Mouse (Mus musculus) urinary bladder, postnatal 14 days (tissue): ENCODE measurements around the gene Notch2.
"Not testable (repeated sequence)": the region's sequence is repeated elsewhere in the genome, so short reads cannot be mapped to it uniquely, and the experiment has no call there.

ENCODE experiments used
- DNase-seq: peaks from one replicate; pipeline ENCODE4 v3.0.0; 2021; ENCODE audit warnings: low spot score

Notch2 gene

DNA sequence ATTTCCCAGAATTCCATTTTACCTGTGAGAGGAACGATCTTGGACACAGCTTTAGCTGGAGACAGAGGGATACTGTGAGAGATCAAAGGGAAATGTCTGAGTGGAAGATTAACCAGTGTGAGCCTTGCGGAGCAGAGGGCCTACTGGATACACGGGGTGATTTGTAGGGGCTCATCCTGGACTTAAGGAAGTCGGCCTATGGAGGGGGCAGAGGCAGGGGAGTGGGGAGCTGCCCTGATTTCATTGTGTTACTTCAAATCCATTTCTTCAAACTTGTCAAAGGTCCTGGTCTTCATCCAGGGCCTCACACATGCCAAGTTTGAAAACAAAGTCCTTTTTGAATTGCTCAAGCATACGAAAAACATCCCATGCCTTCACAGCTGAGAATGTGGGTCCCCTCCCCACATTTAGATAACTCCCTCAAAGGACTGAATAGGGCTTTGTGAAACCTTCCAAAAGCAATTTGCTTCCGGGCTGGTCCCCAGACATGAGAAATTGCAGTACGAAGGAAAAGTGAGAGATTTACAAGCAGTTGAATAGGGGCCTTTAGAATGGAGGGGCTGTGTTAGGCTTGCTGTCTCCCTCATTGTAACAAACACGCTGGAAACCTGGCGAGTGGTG, 91.6 kb downstream of the Notch2 start:
- DNase-seq, result no peak

DNA sequence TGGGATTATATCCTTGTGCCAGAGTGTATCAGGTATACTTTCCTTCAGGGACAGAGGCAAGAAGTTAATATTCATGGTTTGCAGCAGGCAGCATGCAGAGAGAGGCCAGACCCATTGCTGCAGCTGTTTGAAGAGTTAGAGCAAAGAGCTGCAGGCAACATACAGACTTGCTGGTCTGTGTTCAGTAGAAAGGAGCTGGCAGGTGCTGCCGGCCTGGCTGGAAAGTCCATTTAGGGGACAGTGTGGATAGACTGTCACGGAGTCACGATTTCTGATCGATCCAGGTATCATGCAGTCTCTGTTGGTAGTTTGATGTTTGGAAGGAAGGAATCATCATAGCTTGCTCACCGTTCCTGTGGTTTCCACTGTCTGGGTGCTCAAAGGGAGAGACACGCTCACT, 92.2 kb downstream of the Notch2 start:
- no peak for DNase-seq

DNA sequence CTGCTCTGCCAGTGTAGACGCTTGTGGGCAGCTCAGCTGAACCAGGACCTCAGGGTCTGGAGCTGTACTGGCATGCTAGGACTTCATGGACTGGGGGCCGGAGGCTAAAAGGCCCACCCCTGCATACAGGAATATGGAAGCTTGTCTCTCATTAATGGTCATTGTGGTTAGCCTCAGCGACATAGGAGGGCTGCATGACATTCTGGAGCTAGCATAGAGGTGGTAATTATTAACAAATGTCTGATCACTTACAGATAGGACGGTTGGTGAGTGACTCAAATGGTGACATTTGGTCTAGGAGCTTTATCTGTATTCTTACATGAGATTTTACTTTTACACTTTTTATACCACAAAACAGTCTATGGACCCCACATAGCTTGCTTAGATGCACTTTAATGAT, 92.8 kb downstream of the Notch2 start:
- DNase-seq, result no peak

DNA sequence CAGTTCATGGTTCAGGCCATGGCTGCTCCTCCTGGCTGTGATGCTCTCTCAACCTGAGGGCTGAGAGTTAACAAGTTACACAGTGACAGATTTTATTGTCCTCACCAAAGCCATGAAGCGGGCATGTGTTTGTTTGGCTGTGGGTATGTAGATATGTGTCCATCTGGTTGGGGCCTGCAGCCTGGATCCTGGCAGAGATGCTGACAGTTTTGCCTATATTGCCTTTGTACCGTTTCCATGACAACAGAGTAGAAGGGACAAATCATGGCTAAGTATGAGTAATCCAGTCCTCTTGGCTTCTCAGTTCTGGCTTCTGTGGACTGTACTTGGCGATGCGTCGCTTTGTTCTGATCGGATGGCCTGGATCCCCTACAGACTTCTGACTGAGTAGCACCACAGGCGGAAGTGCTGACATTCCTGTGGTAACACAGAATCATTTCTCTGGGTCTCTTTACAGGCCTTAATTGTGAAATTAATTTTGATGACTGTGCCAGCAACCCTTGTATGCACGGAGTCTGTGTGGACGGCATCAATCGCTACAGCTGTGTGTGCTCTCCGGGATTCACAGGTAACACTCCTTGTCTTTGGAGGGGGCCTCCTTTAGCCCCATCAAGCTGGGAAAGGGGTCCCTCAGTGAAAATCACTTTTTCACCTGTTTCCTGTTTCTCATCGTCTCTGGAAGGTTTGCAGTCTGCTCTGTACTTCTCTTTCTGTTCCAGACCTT, 93.4 kb downstream of the Notch2 start:
- no peak for DNase-seq

DNA sequence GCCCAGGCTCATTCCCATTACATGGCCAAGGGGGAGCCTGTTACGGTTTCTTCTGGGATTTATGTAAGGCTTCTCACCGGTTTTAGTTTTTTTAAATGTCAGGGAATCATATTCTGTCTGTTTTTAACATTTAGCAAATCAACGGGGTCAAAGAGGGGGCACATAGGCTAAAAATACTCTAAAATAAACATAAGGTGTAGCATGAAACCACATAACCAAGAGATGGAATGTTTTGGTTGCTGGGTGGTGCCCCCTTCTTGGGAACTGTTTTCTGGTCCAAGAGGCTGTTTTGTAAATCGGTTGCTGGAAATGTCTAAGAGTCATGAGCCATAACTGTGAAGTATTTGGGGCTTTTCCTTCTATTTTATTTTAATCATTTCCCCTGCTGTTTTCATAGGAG, 95.1 kb downstream of the Notch2 start:
- no peak for DNase-seq

DNA sequence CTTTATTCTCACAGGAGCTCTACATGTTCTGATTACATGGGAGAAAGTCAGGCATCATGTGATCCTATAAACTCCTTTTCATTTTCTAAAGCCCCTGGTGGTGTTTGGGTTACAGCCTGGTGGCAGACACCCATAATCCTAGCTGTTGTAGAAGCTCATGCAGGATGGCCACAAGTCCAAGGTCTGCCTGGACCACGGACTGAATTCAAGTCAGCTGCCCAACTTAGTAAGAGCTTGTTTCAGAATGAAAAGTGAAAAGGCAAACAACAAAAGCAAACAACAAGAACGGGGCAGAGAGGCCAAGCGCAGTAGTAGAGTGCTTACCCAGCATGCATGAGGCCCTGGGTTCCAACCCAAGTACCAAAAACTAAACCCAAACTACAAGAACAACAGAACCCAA, 95.5 kb downstream of the Notch2 start:
- DNase-seq, result no peak

DNA sequence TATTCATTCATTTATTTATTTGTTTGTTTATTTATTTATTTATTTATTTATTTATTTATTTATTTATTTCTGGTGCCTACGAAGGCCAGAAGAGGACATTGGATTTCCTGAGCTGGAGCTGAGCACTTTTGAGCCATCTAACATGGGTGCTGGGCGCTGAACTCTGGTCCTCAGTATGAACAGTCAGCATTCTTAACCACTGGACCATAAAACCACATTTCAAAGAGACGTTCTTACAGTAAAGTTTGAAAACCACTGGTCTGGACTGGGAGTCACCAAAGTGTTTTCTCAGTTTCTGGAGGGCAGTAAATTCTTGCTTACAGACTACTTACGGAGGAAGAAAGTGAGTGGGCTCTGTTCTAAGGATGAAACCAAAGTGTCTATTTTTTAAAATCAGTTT, 97.3 kb downstream of the Notch2 start:
- no peak for DNase-seq

DNA sequence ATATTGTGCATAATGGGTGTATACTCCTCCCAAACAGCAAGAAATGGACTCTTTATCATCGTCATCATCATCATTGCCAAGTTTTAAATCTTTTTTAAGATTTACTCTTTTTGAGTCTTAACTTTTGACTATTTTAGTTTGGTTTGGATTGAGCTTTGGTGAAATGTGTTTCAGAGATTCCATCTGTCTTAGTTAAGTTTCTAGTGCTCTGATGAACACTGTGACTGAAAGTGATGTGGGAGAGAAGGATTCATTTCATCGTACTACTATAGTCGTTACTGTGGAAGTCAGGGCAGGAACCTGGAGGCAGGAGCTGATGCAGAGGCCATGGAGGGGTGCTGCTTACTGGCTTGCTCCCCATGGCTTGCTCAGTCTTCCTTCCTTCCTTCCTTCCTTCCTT, 104.9 kb downstream of the Notch2 start:
- no peak for DNase-seq

DNA sequence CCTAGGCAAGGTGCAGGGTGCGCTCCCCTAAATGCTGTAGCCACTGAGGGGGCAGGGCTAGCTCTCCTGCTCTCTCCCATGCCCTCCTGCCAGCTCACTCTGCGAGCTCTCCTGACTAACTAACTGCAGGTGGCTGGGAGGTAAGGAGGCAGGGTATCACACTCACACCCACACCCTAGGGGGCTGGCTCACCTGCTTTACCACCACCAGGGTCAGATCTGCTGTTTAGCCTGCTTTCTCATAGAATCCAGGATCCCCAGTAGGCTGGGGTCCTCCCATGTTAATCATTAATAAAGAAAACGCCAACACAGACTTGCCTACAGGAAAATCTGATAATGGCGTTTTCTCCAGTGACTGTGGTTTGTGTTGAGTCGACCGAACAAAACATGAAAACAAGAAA, 106.0 kb downstream of the Notch2 start:
- DNase-seq, result no peak

DNA sequence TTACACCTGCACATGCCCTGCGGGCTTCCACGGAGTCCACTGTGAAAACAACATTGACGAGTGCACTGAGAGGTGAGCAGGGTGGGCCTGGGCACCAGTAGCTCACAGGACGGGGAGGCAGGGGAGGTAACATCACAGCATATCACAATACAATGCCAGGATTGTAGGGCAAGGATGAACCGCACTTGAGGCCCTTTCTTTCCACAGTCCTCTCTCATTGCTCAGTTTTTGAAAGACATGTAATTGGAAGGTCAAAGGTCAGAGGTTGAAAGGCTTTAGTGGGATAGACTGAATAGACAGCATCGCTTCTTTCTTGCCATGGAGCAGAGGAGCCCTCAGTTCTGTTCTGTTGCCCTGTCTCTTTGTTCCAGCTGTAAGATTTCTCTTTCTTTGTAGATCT, 107.6 kb downstream of the Notch2 start:
- DNase-seq, result no peak

DNA sequence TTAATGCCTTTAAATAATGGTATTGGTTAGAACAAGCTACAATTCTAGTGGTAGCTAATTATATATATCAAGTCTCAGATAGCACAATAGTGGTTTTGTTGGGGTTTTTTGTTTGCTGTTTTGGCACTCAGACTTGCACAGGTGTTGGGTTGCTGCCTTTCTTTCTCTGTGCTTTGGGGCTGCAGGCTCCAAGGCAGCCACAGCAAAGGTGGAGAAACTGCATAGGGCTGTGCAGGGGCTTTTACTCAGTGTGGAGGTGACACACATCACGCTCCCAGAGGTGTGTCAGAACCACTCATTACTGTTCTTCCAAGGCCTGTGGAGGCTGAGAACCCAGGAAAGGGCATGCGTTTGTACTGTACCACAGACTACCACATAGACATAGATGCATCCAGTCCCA, 114.4 kb downstream of the Notch2 start:
- no peak for DNase-seq

DNA sequence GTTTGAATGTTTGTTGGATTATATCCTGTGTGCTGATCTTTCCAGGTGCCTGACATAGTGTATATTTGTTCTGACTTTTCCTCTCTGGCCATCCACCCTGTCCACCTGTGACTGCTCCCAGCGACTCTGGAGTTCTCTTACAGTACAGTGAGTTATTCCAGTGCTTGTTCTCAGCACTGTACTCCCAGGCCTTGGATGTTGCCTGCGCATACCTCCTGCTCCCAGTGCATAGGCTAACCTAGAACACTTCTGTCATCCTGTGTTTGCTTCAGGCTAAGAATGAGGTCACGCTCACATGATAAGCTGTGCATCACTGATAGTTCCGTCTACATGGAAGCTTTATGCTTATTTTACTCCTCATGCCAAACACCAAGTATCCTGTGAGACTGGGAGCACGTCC, 115.4 kb downstream of the Notch2 start:
- no peak for DNase-seq

DNA sequence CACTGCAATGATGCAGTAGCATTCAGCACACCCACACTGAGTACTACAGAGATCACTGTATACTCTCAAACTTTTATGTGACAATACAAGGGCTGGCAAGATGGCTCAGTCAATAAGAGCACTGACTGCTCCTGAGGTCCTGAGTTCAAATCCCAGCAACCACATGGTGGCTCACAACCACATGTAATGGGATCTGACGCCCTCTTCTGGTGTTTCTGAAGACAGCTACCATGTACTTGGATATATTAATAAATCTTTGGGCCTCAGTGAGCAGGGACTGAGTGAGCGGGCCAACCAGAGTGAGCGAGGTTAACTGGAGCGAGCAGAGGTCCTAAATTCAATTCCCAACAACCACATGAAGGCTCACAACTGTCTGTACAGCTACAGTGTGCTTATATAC, 118.8 kb downstream of the Notch2 start:
- DNase-seq, result not testable (repeated sequence)

DNA sequence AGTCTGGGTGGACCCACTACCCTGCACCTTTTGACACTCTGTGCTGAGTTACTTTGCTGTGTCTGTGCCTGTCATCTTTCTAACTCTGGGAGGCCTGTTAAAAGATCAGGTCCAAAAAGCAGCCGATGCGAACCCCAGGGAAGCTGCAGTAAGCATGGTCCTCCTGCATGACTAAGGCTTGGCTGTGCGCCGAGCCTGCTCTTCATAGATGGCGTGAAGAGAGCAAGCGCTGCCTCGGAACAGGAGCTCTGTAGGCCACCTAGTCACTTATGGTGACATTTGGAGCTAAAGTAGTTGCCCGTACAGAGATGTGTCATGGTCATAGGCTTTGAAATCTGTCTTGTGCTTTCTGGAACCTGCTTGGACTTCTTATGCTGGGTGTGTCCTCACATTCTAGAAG, 119.3 kb downstream of the Notch2 start:
- DNase-seq, result no peak

DNA sequence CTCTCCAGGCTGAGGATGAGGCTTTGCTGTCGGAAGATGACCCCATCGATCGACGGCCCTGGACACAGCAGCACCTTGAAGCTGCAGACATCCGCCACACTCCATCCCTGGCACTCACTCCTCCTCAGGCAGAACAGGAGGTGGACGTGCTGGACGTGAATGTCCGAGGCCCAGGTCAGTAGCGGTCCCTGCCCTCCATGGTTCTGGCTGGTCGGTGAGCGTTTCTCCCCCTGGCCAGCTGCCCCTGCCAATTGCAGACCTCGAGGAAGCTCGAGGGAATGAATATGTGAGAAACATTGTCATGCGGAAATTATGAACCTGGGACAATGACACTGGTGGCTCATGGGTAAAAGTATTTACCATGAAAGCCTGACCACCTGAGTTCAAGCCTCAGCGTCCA, 128.1 kb downstream of the Notch2 start:
- no peak for DNase-seq

DNA sequence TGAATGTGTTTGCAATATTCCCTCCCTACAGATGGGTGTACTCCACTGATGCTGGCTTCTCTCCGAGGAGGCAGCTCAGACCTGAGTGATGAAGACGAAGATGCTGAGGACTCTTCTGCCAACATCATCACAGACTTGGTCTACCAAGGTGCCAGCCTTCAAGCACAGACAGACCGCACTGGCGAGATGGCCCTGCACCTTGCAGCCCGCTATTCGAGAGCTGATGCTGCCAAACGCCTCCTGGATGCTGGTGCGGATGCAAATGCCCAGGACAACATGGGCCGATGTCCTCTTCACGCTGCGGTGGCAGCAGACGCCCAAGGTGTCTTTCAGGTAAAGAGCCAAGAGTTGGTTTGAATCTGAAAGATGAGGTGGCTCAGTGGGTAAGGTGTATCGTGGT, 129.5 kb downstream of the Notch2 start:
- DNase-seq, result no peak

DNA sequence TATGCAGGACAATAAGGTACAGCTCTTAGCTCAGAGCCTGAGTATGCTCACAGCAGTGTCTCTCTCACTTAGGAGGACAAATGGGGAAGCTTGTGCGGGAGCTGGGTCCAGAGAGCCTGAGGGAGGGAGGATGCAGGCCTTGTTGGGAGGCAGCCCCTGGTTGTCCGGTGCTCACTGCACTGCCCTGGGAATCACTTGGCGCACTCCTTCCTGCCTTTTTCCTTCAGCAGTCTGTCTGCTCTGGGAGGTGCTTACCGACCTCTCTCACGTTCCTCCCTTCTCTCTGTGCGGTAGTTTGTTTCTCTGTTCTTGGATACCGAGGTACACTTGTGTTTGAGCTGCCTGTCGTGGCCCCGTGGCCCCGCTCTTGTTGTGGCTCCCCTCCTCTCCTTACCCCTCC, 131.9 kb downstream of the Notch2 start:
- DNase-seq, result no peak

DNA sequence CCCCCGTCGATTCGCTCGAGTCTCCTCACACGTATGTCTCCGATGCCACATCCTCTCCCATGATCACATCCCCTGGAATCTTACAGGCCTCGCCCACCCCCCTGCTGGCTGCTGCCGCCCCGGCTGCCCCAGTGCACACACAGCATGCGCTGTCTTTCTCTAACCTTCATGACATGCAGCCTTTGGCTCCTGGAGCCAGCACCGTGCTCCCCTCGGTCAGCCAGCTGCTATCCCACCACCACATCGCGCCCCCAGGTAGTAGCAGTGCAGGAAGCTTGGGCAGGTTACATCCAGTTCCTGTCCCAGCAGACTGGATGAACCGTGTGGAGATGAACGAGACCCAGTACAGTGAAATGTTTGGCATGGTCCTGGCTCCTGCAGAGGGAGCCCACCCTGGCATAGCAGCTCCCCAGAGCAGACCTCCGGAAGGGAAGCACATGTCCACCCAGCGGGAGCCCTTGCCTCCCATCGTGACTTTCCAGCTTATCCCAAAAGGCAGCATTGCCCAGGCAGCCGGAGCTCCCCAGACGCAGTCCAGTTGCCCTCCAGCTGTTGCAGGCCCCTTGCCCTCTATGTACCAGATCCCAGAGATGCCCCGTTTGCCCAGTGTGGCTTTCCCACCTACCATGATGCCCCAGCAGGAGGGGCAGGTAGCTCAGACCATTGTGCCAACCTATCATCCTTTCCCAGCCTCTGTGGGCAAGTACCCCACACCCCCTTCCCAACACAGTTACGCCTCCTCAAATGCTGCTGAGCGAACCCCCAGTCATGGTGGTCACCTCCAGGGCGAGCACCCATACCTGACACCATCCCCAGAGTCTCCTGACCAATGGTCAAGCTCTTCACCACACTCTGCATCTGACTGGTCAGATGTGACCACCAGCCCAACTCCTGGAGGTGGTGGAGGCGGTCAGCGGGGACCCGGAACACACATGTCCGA, 133.4 kb downstream of the Notch2 start:
- no peak for DNase-seq

DNA sequence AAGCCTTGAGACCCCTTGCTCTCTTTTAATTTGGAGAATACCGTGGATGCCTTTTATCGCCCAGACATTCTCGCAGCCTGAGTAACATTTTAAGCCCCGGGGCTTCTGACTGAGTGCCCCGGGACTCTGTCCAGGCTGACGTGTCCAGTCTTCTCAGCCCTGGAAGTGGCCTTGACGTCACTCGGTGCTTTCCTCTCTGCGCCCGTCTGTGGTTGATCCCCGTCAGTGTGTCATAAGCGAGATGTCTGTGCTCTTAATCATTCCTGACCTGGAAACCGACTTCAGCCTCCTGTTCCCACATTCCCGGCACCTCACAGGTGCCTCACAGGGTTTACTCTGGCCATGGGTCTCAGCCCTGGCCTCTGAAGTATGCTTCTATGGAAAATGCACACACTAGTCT, 134.4 kb downstream of the Notch2 start:
- DNase-seq, result no peak

DNA sequence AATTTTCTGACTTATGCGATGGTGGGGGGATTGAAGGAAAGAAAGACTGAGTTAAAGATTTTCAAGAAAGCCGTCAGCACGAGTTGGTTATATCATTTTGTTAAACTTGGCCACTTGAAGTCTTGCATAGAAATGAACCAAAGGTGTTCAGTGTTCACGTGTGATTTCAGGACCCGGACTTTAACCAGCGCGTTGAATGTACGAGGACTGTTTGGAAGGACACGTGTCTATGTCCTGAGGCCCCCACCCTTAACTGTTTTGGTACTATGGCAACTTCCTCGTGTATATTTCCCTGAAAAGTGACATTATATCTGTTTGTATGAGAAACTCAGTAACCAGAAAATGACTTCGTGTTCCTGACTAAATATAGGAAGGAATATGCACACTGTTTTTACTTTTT, 136.6 kb downstream of the Notch2 start:
- DNase-seq, result no peak

DNA sequence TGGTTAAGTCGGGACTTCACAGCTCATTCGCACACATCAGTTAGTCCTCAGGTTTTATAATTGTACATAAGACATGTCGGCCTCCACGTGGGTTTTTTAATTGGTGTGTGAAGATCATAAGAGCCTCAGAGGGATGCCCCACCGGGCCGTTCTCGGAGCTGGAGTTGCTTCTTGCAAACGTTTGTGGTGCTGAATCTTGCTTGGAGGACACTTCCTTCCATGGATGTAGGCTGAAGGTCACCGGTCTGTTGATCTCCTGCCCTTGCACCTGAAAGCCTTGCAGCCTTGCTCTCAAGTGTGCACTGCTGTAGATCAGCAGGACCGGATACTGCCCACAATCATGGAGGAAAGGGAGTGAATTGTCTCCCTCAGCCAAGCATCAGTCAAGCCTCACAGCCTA, 137.7 kb downstream of the Notch2 start:
- DNase-seq, result no peak

DNA sequence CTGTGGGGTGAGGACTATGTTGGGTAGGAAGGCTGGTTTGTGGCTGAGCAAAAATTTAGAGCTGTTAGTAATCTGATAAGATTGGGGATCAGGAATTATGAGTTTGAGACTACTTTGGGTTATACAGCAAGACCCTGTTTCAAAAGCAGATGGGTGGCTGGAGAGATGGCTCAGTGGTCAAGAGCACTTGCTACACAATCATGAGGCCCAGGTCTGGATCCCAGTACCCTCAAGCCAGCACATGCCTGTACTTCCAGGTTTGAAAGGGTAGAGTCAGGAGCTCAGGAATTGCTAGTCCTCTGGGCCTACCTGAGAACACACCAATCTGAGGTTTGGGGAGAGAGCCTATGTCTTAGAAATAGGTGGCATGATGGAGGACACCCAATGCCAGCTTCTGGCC, 140.1 kb downstream of the Notch2 start:
- DNase-seq, result no peak

DNA sequence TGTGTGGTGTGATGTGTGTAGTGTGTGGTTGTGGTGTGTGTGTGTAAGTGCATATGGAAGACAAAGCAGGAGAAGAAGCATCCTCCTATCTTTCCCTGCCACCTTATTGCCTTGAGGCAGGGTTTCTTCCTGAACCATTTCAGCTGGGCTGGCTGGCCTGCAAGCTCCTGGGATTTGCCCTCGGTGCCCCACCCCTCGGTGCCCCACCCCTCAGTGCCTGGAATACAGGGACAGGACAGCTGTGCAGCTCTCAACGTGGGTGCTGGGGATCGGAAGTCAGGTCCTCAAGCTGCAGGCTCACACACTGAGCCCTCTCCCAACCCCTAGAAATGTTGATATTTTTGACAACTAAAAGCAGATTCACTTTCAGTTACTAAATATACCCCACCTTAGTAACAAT, 142.8 kb downstream of the Notch2 start:
- DNase-seq, result no peak
